Mouse (Mus musculus): Measurements from ENCODE around the gene Fam189b. TPM values are rescaled to one million over a fixed set of nuclear protein-coding genes. Genes with fewer than 3 reads are reported as not detected.
A peak's percentile ranks its signal among the peaks of the same experiment; 100 is the strongest.
"Not testable (repeated sequence)": the region's sequence is repeated elsewhere in the genome, so short reads cannot be mapped to it uniquely, and the experiment has no call there.

Gene Fam189b
- polyA plus RNA-seq, 1 experiment = 0.84 TPM

- TF ChIP-seq TAL1 (IDR thresholded peaks at IDR 0.05; ENCODE audit: low read length) (no peak), GATA1 (IDR thresholded peaks at IDR 0.05; ENCODE audit: low read length) (no peak)
- Histone ChIP-seq H3K4me1 (ENCODE audit: control insufficient read depth) (peaks cover 22% of the 10 kb centered on the region), H3K36me3 (ENCODE audit: control insufficient read depth) (peaks cover 74% of the 10 kb centered on the region)
Observed at GRCm38 (mm10) chr3:89208075-89208657, 25.2 kb downstream of the Fam189b start.

GRCm38 (mm10) chr3:89208736-89209135 lies 25.8 kb downstream of the Fam189b start:
- no peak overlapping the region for H3K4me3 ChIP-seq (replicated peaks)
- no peak for TF ChIP-seq GATA1 (IDR thresholded peaks at IDR 0.05; ENCODE audit: low read length)
- TF ChIP-seq TAL1 (IDR thresholded peaks at IDR 0.05; ENCODE audit: low read length) = no peak
- no peaks in the 10 kb centered on the region for H3K9me3 ChIP-seq (ENCODE audit: control insufficient read depth, low read length)
- H3K4me1 ChIP-seq (ENCODE audit: control insufficient read depth) = peaks cover 22% of the 10 kb centered on the region
- H3K27me3 ChIP-seq (ENCODE audit: control insufficient read depth) = no peaks in the 10 kb centered on the region
- H3K36me3 ChIP-seq (ENCODE audit: control insufficient read depth) = peaks cover 74% of the 10 kb centered on the region

More at GRCm38 (mm10) chr3:89208075-89208657, 25.2 kb downstream of the Fam189b start:
- Histone ChIP-seq H3K4me3 (replicated peaks) (no peak overlapping the region), H3K9me3 (ENCODE audit: control insufficient read depth, low read length) (no peaks in the 10 kb centered on the region), H3K27me3 (ENCODE audit: control insufficient read depth) (no peaks in the 10 kb centered on the region)

- H3K27me3 ChIP-seq (ENCODE audit: control insufficient read depth) = peaks cover 6% of the 10 kb centered on the region
- TF ChIP-seq TAL1 (IDR thresholded peaks at IDR 0.05; ENCODE audit: low read length) = no peak
- TF ChIP-seq GATA1 (IDR thresholded peaks at IDR 0.05; ENCODE audit: low read length) = no peak
- H3K9me3 ChIP-seq (ENCODE audit: control insufficient read depth, low read length) = no peaks in the 10 kb centered on the region
- peaks cover 29% of the 10 kb centered on the region for H3K4me1 ChIP-seq (ENCODE audit: control insufficient read depth)
- H3K36me3 ChIP-seq (ENCODE audit: control insufficient read depth) = peaks cover 70% of the 10 kb centered on the region
- H3K4me3 ChIP-seq (replicated peaks) = no peak overlapping the region
Observed at GRCm38 (mm10) chr3:89209731-89210130, 26.8 kb downstream of the Fam189b start.

GRCm38 (mm10) chr3:89210162-89210561 lies 27.2 kb downstream of the Fam189b start:
- Histone ChIP-seq H3K36me3 (ENCODE audit: control insufficient read depth) (peaks cover 66% of the 10 kb centered on the region), H3K9me3 (ENCODE audit: control insufficient read depth, low read length) (no peaks in the 10 kb centered on the region), H3K4me3 (replicated peaks) (no peak overlapping the region), H3K27me3 (ENCODE audit: control insufficient read depth) (peaks cover 10% of the 10 kb centered on the region), H3K4me1 (ENCODE audit: control insufficient read depth) (peaks cover 33% of the 10 kb centered on the region)
- TF ChIP-seq GATA1 (IDR thresholded peaks at IDR 0.05; ENCODE audit: low read length) = no peak
- TF ChIP-seq TAL1 (IDR thresholded peaks at IDR 0.05; ENCODE audit: low read length) = no peak

- no peak overlapping the region for H3K4me3 ChIP-seq (replicated peaks)
- H3K36me3 ChIP-seq (ENCODE audit: control insufficient read depth) = peaks cover 60% of the 10 kb centered on the region
- peaks cover 16% of the 10 kb centered on the region for H3K27me3 ChIP-seq (ENCODE audit: control insufficient read depth)
- no peak for TF ChIP-seq TAL1 (IDR thresholded peaks at IDR 0.05; ENCODE audit: low read length)
- no peak for TF ChIP-seq GATA1 (IDR thresholded peaks at IDR 0.05; ENCODE audit: low read length)
- H3K9me3 ChIP-seq (ENCODE audit: control insufficient read depth, low read length) = no peaks in the 10 kb centered on the region
- H3K4me1 ChIP-seq (ENCODE audit: control insufficient read depth) = peaks cover 39% of the 10 kb centered on the region
Observed at GRCm38 (mm10) chr3:89210731-89211130, 27.8 kb downstream of the Fam189b start.

- TF ChIP-seq GATA1 (IDR thresholded peaks at IDR 0.05; ENCODE audit: low read length) = no peak
- TF ChIP-seq TAL1 (IDR thresholded peaks at IDR 0.05; ENCODE audit: low read length) = no peak
- H3K4me1 ChIP-seq (ENCODE audit: control insufficient read depth) = peaks cover 43% of the 10 kb centered on the region
Observed at GRCm38 (mm10) chr3:89213803-89214530, 31.0 kb downstream of the Fam189b start.

GRCm38 (mm10) chr3:89214681-89215411 lies 31.9 kb downstream of the Fam189b start, which contains the start of gene Thbs3:
TSS of gene Thbs3 (plus strand) at chr3:89215180.
- H3K4me3 ChIP-seq (replicated peaks) = peak within 1 kb of the TSS; percentile 70
- peaks cover 33% of the 10 kb centered on the region for H3K27me3 ChIP-seq (ENCODE audit: control insufficient read depth)
- H3K9me3 ChIP-seq (ENCODE audit: control insufficient read depth, low read length) = no peaks in the 10 kb centered on the region
- H3K36me3 ChIP-seq (ENCODE audit: control insufficient read depth) = peaks cover 20% of the 10 kb centered on the region
- TF ChIP-seq GATA1 (IDR thresholded peaks at IDR 0.05; ENCODE audit: low read length) (no peak), TAL1 (IDR thresholded peaks at IDR 0.05; ENCODE audit: low read length) (no peak)
- H3K4me1 ChIP-seq (ENCODE audit: control insufficient read depth) = peaks cover 43% of the 10 kb centered on the region

More at GRCm38 (mm10) chr3:89213803-89214530, 31.0 kb downstream of the Fam189b start:
- Histone ChIP-seq H3K4me3 (replicated peaks) (peak overlapping the region; percentile 70), H3K36me3 (ENCODE audit: control insufficient read depth) (peaks cover 29% of the 10 kb centered on the region), H3K9me3 (ENCODE audit: control insufficient read depth, low read length) (no peaks in the 10 kb centered on the region), H3K27me3 (ENCODE audit: control insufficient read depth) (peaks cover 26% of the 10 kb centered on the region)

- no peak overlapping the region for H3K4me3 ChIP-seq (replicated peaks)
- H3K36me3 ChIP-seq (ENCODE audit: control insufficient read depth) = peaks cover 10% of the 10 kb centered on the region
- H3K9me3 ChIP-seq (ENCODE audit: control insufficient read depth, low read length) = no peaks in the 10 kb centered on the region
- H3K4me1 ChIP-seq (ENCODE audit: control insufficient read depth) = peaks cover 43% of the 10 kb centered on the region
- TF ChIP-seq GATA1 (IDR thresholded peaks at IDR 0.05; ENCODE audit: low read length) (no peak), TAL1 (IDR thresholded peaks at IDR 0.05; ENCODE audit: low read length) (no peak)
- H3K27me3 ChIP-seq (ENCODE audit: control insufficient read depth) = peaks cover 34% of the 10 kb centered on the region
Observed at GRCm38 (mm10) chr3:89215853-89216252, 32.9 kb downstream of the Fam189b start.

- not testable (repeated sequence) for H3K4me3 ChIP-seq (replicated peaks); H3K36me3 ChIP-seq (ENCODE audit: control insufficient read depth); H3K9me3 ChIP-seq (ENCODE audit: control insufficient read depth, low read length)
- H3K4me1 ChIP-seq (ENCODE audit: control insufficient read depth) = peaks cover 43% of the 10 kb centered on the region
- peaks cover 34% of the 10 kb centered on the region for H3K27me3 ChIP-seq (ENCODE audit: control insufficient read depth)
Observed at GRCm38 (mm10) chr3:89216407-89216806, 33.5 kb downstream of the Fam189b start.

Data from erythroblast, embryonic 14.5 days (primary cell).